Mouse (Mus musculus): ENCODE data around the gene Slc44a5.
"Not testable (repeated sequence)": the region's sequence is repeated elsewhere in the genome, so short reads cannot be mapped to it uniquely, and the experiment has no call there.

Gene Slc44a5

GRCm38 (mm10) chr3:154111221-154111620 is 138.0 kb downstream of the Slc44a5 start:
- no peak for DNase-seq

- DNase-seq = no peak
Observed at GRCm38 (mm10) chr3:154114991-154115390, 141.8 kb downstream of the Slc44a5 start.

GRCm38 (mm10) chr3:154115478-154115877 is 142.2 kb downstream of the Slc44a5 start:
- no peak for DNase-seq

- no peak for DNase-seq
Observed at GRCm38 (mm10) chr3:154116000-154116399, 142.8 kb downstream of the Slc44a5 start.

- DNase-seq = peak; percentile 12
Observed at GRCm38 (mm10) chr3:154118992-154119603, 145.9 kb downstream of the Slc44a5 start.

GRCm38 (mm10) chr3:154122531-154122930 is 149.3 kb downstream of the Slc44a5 start:
- DNase-seq = no peak

GRCm38 (mm10) chr3:154124890-154125575 is 151.8 kb downstream of the Slc44a5 start:
- no peak for DNase-seq

GRCm38 (mm10) chr3:154125768-154126376 is 152.6 kb downstream of the Slc44a5 start:
- DNase-seq = no peak

GRCm38 (mm10) chr3:154127246-154127645 is 154.0 kb downstream of the Slc44a5 start:
- no peak for DNase-seq

- no peak for DNase-seq
Observed at GRCm38 (mm10) chr3:154129036-154129435, 155.8 kb downstream of the Slc44a5 start.

- no peak for DNase-seq
Observed at GRCm38 (mm10) chr3:154130431-154131114, 157.3 kb downstream of the Slc44a5 start.

- no peak for DNase-seq
Observed at GRCm38 (mm10) chr3:154133986-154134385, 160.8 kb downstream of the Slc44a5 start.

GRCm38 (mm10) chr3:154134701-154135100 is 161.5 kb downstream of the Slc44a5 start:
- no peak for DNase-seq

- no peak for DNase-seq
Observed at GRCm38 (mm10) chr3:154136501-154136900, 163.3 kb downstream of the Slc44a5 start.

GRCm38 (mm10) chr3:154141346-154141745 is 168.1 kb downstream of the Slc44a5 start:
- DNase-seq = no peak

GRCm38 (mm10) chr3:154142618-154143017 is 169.4 kb downstream of the Slc44a5 start:
- DNase-seq = no peak

- DNase-seq = no peak
Observed at GRCm38 (mm10) chr3:154145750-154146149, 172.5 kb downstream of the Slc44a5 start.

GRCm38 (mm10) chr3:154149778-154150177 is 176.5 kb downstream of the Slc44a5 start:
- no peak for DNase-seq

- DNase-seq = not testable (repeated sequence)
Observed at GRCm38 (mm10) chr3:154153541-154153940, 180.3 kb downstream of the Slc44a5 start.

GRCm38 (mm10) chr3:154165882-154166281 is 192.6 kb downstream of the Slc44a5 start:
- DNase-seq = no peak

- no peak for DNase-seq
Observed at GRCm38 (mm10) chr3:154171881-154172592, 198.8 kb downstream of the Slc44a5 start.

- DNase-seq = no peak
Observed at GRCm38 (mm10) chr3:154172593-154172965, 199.3 kb downstream of the Slc44a5 start.

GRCm38 (mm10) chr3:154173556-154173955 is 200.3 kb downstream of the Slc44a5 start:
- DNase-seq = no peak

Measured in cerebellum, adult 11 months (tissue).